Mouse (Mus musculus): ENCODE measurements around the gene Elmo2. TPM values are rescaled to one million over a fixed set of nuclear protein-coding genes. Genes with fewer than 3 reads are reported as not detected.
A peak's percentile ranks its signal among the peaks of the same experiment; 100 is the strongest.

Elmo2 gene
- 100 to 1,000 TPM; 179 to 195 TPM for total RNA-seq (2021)

- DNase-seq, result peak; percentile 98
Measured at GRCm38 (mm10) chr2:165326304-165327190, at the start of gene Elmo2. Elmo2 (minus strand) TSS chr2:165326479.

- DNase-seq, result no peak
Measured at GRCm38 (mm10) chr2:165376001-165376400, 49.7 kb upstream of the Elmo2 start.

- DNase-seq, result no peak
Measured at GRCm38 (mm10) chr2:165375478-165375877, 49.2 kb upstream of the Elmo2 start.

- no peak for DNase-seq
Measured at GRCm38 (mm10) chr2:165371066-165371465, 44.8 kb upstream of the Elmo2 start.

- DNase-seq, result no peak
Measured at GRCm38 (mm10) chr2:165370348-165370747, 44.1 kb upstream of the Elmo2 start.

- DNase-seq, result no peak
Measured at GRCm38 (mm10) chr2:165368496-165368895, 42.2 kb upstream of the Elmo2 start, which contains the start of gene Zfp663. Zfp663 (minus strand) TSS chr2:165368729.

- DNase-seq, result no peak
Measured at GRCm38 (mm10) chr2:165367868-165368439, 41.7 kb upstream of the Elmo2 start.

GRCm38 (mm10) chr2:165367047-165367520 lies 40.8 kb upstream of the Elmo2 start:
- DNase-seq, result no peak

- DNase-seq, result peak; percentile 54 to 58
Measured at GRCm38 (mm10) chr2:165364334-165365091, 38.2 kb upstream of the Elmo2 start.

GRCm38 (mm10) chr2:165363282-165363681 lies 37.0 kb upstream of the Elmo2 start:
- no peak for DNase-seq

GRCm38 (mm10) chr2:165360861-165361260 lies 34.6 kb upstream of the Elmo2 start:
- DNase-seq, result no peak

- peak; percentile 47 to 51 for DNase-seq
Measured at GRCm38 (mm10) chr2:165351828-165352513, 25.7 kb upstream of the Elmo2 start.

GRCm38 (mm10) chr2:165349466-165349865 lies 23.2 kb upstream of the Elmo2 start:
- no peak for DNase-seq

- no peak for DNase-seq
Measured at GRCm38 (mm10) chr2:165346180-165346579, 19.9 kb upstream of the Elmo2 start.

- DNase-seq, result no peak
Measured at GRCm38 (mm10) chr2:165337191-165337590, 10.9 kb upstream of the Elmo2 start.

GRCm38 (mm10) chr2:165332610-165333210 lies 6.4 kb upstream of the Elmo2 start:
- DNase-seq, result no peak

GRCm38 (mm10) chr2:165329703-165330102 lies 3.4 kb upstream of the Elmo2 start:
- no peak for DNase-seq

GRCm38 (mm10) chr2:165328746-165329145 lies 2.5 kb upstream of the Elmo2 start:
- no peak for DNase-seq

GRCm38 (mm10) chr2:165327386-165327785 lies 1.1 kb upstream of the Elmo2 start:
- no peak for DNase-seq

- no peak for DNase-seq
Measured at GRCm38 (mm10) chr2:165325521-165326303, 567 bp downstream of the Elmo2 start.

GRCm38 (mm10) chr2:165323928-165324327 lies 2.4 kb downstream of the Elmo2 start:
- DNase-seq, result no peak

Data from layer of hippocampus, postnatal 36 days (tissue).